Mouse (Mus musculus) small intestine, adult 2 months (tissue): ENCODE measurements around the gene Zbp1.
A peak's percentile ranks its signal among the peaks of the same experiment; 100 is the strongest.

Experiments
- CTCF ChIP-seq: fragments of 200-500 bp; IDR thresholded peaks from 2 replicates; pipeline ENCODE4 v1.5.1; 2012; ENCODE audit warnings: low read depth, mild to moderate bottlenecking, control low read depth, inconsistent platforms, low read length, moderate library complexity, mixed read lengths; ENCODE audit not compliant: insufficient replicate concordance, insufficient read length; ENCODE audit errors: extremely low read depth
- POLR2A ChIP-seq: fragments of 200-500 bp; IDR thresholded peaks from 2 replicates; pipeline ENCODE4 v1.6.1; 2012; ENCODE audit warnings: low read depth, mild to moderate bottlenecking, control low read depth, inconsistent platforms, low read length, moderate library complexity

DNA sequence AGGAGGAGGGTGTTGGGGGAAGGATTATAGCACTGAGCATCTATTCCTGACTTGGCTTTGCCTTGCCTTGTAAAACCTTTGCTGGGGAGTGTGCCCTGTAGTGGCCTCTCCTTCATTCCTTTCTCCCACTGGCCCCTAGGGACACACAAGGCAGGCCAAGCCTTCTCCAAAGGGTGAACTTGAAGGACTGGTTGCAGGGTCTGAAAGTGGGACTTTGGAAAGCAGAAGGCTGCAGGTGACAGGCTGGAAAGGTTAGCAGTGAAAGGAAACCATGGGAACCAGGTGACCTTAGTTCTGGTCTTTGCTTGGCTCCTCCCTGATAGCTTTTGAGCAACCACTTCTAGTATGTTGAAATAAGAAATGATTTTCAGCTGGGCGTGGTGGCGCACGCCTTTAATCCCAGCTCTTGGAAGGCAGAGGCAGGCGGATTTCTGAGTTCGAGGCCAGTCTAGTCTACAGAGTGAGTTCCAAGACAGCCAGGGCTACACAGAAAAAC lies 912 bp downstream of the Zbp1 start:
- TF ChIP-seq CTCF: peak; percentile 32; the same call in 1 of the 2 replicates
- no peak for TF ChIP-seq POLR2A
